Mouse (Mus musculus) stomach, postnatal 0 days (tissue): ENCODE measurements around the gene Ehd4.

Experiments used
- CTCF ChIP-seq: IDR thresholded peaks from 2 replicates; pipeline ENCODE4 v1.5.1; 2016; ENCODE audit warnings: antibody characterized with exemption, low read depth, mild to moderate bottlenecking, moderate library complexity
- EP300 ChIP-seq: optimal IDR thresholded peaks from 2 replicates; pipeline ENCODE3; 2016; ENCODE audit warnings: antibody characterized with exemption

DNA sequence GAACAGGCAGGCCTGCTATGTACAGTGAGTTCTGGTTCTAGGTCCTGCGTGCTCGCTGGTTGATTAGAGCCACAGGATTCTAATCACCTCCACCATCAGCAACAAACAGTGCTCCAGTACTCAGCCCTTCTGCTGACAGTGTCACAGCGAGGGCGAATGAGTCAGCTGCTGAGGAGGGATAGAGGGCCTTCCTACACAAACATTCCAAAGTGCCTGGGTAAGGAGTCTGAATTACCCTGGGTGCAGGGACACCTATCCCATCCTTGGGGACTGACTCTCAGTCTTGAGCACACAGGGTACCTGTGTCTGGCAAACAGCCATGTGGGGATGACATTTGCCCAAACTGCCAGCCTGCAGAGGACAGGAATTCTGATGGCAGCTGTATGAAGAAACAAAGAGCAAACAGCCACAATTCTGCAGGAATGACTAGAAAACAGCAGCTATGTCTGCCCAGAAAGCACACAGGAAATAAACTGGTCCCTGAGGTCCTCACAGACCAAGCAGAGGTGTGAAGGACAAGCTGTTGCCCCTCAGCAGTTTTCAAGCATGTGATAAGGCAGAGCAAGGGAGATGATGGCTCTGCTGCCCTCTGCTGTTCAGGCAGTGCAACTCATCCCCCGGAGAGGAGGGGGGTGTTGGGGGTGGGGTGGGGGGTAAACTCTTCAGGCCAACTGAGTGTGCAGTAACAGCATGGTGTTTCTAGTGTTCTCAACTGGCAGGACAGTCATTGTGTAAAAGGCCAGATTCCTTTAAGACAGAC is 60.6 kb downstream of the Ehd4 start:
- TF ChIP-seq CTCF (peak; percentile 76), EP300 (no peak)
